Mouse (Mus musculus): ENCODE measurements at regions not wholly inside any gene's neighbourhood (a gene's known extent, or its start where the extent isn't known, plus 50 kb on each side); places are given as distances from the start of the nearest gene placed in this dataset.

DNA sequence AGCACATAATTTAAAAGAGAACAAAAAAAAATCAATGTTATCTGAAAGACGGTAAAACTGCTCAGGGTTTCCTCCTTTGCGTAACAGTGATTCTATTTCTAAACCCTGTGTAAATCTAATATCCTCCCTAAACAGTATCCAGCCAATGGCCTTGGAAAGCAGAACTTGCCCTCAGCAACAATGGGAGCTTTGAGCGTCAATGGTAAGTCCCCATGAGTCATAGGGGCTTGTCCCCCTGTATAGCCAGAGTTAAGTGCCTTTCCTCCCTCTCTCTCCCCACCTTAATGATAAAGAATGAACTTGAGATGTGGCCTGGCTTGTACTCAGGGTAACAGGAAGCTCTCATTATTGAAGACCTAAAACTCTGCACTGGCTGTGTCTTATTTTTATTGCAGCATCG lies 85.4 kb upstream of the 1700016C15Rik start:
- TF ChIP-seq CTCF (IDR thresholded peaks at IDR 0.05; ENCODE audit: low read depth) = no peak
- no peak for TF ChIP-seq EP300 (IDR thresholded peaks at IDR 0.05; ENCODE audit: low read depth)
